Mouse (Mus musculus) cerebellum, postnatal 4 days (tissue): ENCODE measurements at regions not wholly inside any gene's neighbourhood (a gene's known extent, or its start where the extent isn't known, plus 50 kb on each side); places are given as distances from the start of the nearest gene placed in this dataset.

Experiments used
- DNase-seq, 2 experiments: peaks; one replicate each; pipeline ENCODE4 v3.0.0; 2022; ENCODE audit warnings: low spot score in 2 of 2, mixed read lengths in 1 of 2

DNA sequence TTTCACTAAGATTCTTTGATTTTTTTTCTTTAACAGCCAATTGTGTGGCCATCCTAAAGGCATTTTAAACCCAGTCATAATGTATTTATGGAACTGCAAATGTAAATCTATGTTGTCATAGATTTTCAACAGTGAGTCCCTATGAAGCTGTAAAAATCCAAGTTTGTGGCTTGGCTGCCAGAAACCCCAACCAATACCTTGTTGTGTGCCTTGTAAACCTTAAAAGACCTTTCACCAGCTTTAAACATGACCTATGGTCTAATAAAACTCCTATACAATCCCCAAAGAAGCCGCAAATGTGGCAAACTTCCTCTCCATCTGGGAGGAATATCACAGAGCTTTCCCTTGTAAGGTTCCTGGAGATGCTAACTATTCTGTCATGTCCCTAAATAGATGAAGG is 125.4 kb upstream of the Igf1 start:
- DNase-seq: no peak

DNA sequence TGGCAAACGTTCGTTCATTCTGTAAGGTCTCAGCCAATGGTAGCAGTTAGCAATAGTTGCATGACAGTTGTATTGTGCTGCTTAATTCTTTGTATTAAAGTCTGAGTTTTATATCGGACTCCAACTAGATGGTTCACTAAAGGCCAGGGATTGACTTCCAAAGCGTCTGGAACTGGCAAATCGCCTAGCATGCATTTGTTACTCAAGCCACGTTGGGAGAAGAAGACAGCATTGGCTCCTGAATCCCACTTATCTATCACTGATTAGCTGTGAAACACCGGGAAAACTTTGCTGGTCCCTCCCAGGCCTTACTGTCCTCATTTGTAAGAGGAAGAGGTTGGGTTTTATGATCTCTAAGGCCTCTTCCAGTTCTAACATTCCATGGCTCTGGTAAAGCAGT is 124.8 kb upstream of the Igf1 start:
- DNase-seq: no peak

DNA sequence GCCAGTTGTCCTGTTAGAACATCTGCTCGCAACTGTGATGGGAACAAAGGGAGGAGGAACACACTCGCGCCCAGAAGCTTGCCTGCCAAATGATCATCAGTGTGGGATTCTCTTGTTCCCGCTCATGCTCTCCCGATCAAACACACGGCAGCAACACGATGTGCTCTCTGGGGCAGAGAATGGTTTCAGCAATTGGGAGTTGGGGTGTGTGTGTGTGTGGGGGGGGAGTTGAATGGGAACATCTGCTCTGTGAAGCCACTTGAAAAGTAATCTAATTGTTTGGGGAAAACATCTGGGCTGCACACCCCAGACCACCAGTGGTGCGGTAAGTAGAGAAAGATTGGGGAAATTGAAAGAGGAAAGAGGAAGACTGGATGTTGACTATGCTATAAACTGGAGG is 117.7 kb upstream of the Igf1 start:
- DNase-seq: no peak

DNA sequence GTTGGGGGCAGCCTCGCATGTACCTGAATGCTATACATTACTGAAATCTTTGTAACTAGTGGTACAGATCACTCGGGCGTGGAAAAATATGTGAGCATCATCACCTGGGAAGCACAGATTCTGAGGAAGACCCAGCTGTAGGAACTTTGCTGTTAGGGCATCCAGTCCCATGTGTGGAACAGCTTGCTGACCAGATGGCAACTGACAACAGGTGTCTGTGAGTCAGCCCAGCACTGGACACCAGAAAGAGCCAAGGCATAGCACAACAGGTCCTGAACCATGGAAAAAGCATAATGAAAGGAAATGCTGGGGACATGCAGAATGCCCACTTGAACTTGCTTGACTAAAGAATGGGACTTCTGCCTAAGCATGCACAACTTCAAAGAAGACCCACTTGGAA is 115.3 kb upstream of the Igf1 start:
- DNase-seq: no peak

DNA sequence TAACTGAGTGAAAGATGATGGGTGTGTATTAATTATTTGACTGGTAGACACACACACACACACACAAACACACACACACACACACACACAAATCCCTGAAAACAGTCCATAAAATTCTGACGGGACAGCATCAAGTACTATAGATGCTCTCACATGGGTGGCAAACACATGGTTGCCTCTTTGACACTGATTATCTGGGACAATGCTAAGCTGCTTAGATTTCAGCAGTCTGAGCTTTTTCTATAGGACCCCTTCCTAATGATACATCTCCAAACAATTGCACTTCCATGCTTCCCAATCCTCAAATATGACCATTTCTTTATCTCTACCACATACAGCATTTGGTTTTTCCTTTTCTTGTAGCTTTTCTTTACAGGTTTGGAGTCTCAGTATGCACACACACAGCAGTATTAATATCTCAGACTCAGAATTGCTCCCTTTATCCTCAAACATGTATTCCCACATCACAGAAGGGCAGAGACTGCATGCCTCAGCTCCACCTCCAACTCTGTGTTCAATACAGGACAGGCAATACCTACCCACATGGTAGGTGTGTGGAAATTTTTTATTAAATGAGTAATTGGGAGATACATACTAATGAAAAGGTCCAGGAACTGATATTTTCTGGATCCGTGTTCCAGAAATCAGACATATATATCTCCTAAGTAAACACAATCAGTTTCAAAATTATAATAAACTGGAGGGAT is 110.1 kb upstream of the Igf1 start:
- no peak for DNase-seq

DNA sequence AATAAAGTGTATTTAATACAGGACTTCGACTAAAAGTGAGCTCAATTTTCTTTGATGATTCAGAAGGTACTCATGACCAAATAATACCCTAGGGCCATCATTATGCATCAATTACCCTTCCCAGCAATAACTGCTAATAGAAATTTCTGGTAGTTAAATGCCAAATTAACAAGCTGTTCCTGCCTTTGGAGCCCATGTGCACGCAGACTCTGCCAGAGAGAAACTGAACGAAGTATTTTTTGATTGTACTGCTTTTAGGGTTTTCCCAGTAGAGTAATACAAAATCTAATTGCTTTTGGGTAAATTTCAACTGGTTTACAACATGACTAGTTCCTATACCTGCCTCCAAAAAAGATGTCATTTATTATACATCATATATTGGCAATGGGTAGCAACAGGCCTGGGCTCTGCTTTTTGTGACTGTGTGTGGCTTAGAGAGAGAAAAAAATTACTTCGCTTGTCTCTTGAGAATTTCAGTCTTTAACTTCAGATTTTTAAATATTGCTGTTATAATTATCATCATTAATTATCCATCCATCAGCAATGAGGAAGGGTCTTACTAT is 109.4 kb upstream of the Igf1 start:
- DNase-seq: no peak

DNA sequence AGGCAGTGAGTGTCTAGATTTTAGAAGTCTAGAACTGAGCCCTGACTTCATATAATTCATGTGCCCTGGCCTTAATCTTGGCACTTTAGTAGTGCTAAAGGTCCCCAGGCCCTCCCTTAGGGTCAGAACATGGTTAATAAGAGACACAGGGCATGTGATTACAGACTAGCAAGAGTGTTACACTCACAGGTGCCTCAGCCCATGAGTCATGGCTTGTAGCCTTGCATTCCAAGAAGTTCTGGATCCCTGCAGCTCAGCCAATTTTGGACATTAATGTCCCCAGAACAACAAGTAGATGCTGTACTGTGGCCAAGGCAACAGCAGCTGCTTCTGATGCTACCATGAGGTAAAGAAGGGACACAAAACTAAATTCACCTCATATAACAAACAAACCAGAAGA is 107.7 kb upstream of the Igf1 start:
- no peak for DNase-seq

DNA sequence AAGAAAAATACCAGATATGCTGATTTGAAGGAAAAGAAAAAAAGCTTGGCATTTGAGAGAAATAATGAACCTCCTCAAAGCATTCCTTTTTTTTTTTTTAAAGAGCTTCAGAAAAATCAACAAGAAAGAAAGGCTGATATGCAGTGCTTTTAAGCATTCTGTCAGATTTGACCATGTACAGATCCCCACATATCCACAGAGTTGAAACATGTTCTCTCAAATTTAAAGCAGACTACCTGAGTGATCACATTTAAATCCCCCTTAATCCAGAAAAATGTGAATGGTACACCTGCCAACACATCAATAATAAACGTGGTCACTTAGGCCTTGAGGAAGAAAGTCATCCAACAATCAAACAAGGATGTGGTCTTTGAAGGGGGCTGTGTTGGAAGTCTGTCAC is 107.1 kb upstream of the Igf1 start:
- DNase-seq: no peak

DNA sequence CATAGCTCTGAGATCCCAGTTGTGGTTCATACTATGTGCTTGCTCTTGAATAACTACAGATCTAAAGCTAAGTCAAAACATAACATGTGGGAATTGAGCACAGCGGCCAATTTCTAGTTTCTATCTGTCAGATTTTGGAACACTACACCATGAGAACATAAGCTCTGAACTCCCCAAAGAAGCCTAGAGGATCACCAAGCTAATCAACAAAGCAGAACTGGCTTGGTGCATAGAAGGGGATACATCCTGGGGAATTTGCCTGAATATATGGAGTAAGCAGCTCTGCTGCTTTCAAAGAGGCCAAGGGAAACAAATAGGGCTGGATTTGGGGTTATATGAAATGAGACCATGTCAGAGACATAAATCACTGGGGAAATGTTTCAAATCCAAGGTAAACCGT is 105.9 kb upstream of the Igf1 start:
- DNase-seq: no peak

DNA sequence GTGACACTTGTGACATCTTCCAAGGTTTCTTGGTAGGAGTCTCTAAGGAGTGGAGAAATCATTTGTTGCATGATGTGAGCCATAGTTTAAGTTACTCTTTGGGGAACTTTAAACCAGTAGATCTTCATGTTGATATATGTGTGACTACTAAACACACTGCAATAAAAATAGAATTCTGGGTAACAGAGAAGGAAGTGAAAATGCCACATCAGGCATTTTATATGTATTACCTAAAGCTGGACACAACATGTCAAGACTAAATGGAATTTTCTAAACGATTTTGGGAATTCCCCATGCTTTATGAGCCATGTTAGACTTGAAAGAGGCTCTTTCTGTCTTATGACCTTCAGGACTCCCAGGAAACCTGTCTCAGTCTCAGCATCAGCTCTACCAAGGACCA is 104.6 kb upstream of the Igf1 start:
- no peak for DNase-seq

DNA sequence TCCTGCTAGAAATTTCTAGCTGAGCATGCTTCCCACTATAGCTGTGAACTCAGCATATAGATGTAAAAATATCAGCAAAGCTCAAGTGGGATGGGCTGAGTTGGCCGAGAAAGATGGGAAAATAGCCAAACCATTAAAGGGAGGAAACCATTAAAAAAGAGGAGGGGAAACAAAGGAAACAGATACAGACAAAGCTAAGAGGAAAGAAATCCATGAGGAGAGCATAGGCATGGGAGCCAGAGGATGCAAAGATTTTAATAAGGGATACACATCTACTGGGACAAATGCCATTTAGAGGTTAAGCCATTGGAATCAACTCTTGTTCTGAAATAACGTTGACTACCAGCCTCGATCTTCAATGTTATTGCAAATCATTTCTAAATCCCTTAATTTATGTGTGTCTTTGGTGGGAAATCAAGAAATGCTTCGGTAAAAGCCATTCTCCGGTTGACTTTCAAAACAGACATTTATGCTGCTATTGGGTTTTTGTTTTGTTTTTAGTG is 96.5 kb upstream of the Igf1 start:
- DNase-seq: no peak

DNA sequence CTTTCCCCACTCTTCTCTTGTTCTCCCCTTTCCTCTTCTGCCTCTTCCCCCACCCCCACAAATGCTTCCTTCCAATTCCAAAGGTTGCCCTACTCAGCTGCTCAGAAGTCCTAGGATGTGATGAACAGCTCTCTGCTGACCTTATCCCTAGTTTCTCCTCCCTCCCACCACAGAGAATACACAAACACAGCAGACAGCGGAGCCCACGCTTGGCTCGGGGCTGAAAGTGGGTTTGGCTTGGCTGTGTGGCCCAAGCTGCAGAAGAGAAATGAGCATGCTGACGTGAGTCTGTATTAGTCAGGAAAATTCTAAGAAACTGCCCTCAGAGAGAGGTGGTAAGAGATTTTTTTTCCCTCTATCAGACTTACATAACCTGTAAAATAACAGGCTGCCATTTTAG is 70.5 kb upstream of the Igf1 start:
- DNase-seq: no peak

DNA sequence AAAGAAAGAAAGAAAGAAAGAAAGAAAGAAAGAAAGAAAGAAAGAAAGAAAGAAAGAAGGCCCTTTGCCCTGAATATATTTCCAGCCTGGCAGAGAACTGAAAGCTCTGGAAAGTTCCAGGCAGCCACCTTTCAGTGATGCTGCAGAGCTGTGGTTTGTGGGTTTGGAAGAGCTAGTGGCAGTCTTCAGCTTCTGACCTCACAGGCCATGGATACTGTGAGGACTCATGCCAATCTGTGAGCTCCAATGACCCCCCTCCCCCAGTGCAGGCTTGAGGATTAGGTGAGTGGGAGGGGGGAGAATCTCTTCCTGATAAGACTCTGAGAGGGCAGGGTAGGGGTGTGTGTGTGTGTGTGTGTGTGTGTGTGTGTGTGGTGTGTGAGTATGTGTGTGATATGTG is 65.7 kb upstream of the Igf1 start:
- DNase-seq: no peak

DNA sequence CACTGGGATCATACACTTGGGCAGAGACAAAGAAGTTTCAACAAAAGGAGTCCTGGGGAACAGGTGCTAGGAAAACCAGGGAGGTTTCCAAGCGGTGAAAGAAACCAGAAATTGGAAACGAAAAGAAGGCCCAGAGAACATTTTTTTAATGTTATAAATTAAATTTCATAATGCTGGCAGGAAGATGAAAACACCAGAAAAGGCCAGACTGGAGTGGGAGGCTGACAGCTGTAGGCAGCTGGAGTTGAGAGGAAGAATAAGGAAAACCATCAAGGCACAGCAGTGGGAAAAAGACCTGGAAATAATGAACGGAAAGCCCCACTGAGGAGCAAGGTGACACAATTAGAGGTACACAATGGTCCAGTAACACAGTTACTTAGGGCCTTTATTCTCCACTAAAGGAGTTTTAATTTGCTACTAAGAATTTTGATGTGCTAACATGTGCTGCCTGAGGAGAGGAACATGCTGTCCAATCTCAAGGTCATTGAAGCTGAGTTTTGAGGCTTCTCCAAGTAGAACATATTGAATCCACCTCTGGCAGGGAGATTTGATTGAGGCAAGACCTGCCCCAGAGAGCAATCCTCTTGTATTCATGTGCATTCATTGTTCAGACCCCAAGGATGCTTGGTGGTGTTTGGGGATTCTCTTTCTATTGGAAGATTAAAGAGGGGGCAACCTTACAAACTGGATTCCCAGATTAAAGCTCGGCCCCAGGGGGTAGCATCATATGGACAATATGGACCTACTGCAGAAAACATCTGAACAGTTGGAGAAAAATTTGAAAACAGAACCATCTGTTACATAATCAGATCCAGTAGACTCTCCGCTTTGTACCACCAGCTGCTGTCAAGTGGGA is 53.9 kb upstream of the Igf1 start:
- no peak for DNase-seq

DNA sequence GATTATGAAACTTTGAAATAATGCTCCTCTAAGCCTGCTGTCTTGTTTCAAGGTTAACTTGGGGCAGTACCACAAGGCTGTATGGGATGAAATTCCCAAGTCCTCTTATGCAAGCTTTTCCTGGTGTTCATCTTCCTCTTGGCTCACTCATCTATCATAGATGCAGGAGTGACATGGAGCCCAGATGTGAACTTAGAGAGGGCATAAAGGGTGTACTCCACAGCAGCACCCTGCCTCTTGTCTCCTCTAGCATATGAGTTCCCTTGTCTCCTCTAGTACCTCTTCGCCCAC is 53.3 kb upstream of the Igf1 start:
- no peak for DNase-seq
